8 mouse cellular contexts compared by ENCODE assay signal in the genomic region with DNA sequence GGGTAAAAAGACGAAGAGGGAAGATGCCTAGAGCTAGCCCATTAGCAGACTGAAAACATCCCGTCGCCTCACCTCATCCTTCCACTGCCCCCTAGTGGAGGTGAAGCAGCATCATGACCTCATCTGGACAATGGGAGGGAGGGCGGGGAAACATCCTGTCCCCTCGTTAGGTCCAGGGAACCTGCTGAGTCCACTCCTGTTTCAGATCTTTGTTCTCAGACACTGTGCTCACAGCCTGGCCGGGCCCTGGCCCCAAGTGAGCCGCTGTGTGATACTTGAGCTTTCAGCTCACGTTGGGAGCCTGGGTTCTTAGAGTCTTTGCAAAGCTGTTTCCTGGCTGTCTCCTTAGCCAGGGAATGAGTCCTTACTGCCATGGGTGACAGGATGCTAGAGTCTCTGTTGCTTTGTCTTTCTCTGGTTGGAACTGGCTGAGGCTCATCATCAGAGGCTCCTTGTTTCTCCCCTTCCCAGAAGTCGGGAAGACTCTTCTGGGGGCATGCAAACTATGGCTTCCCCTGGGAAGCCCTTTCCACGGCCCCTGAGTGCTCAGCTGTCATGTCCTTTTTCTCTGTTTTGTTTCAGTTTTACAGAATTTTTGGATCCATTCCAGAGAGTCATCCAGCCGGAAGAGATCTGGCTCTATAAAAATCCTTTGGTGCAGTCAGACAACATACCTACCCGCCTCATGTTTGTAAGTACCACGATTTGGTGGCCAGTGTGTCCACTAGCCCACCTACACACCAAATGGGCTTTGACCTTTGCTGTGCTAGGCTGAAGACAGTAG. TPM values are rescaled to one million over a fixed set of nuclear protein-coding genes. Genes with fewer than 3 reads are reported as not detected.
DNase-seq lines count a peak whose midpoint lies in the region; ATAC-seq and TF ChIP-seq lines count a peak whose summit lies in the region.

No protein-coding gene starts in this region.

- 13% methylated on average over 13 of the region's 13 CpGs for WGBS in heart, adult 2 months
- WGBS in embryonic facial prominence, embryonic 10.5 days: 32% methylated on average over 13 of the region's 13 CpGs
- 23% methylated on average over 12 of the region's 13 CpGs for WGBS in neural tube, embryonic 14.5 days

- H3K36me3 ChIP-seq in heart, adult 2 months (ENCODE audit: control insufficient read depth, insufficient read depth, low read length): no peaks in the 10 kb centered on the region
- H3K36me3 ChIP-seq in embryonic facial prominence, embryonic 10.5 days (replicated peaks): no peaks in the 10 kb centered on the region
- H3K36me3 ChIP-seq in neural tube, embryonic 14.5 days (ENCODE audit: control insufficient read depth, insufficient read depth, low read length): no peaks in the 10 kb centered on the region

- TF ChIP-seq CTCF in heart, adult 2 months (IDR thresholded peaks at IDR 0.05): peak; percentile 63

- no peak for TF ChIP-seq EP300 in heart, adult 2 months (IDR thresholded peaks at IDR 0.05; ENCODE audit: insufficient read depth, low read depth, low read length)

- intact Hi-C loops in heart, adult 2 months (cut with DNase I): no loop called here

- H3K27me3 ChIP-seq in heart, adult 2 months (ENCODE audit: control insufficient read depth, insufficient read depth, low read length): no peaks in the 10 kb centered on the region; the same call in 1 of the 2 replicates
- no peaks in the 10 kb centered on the region for H3K27me3 ChIP-seq in embryonic facial prominence, embryonic 10.5 days (replicated peaks; ENCODE audit: low read depth, poor library complexity, severe bottlenecking)
- no peaks in the 10 kb centered on the region for H3K27me3 ChIP-seq in neural tube, embryonic 14.5 days (ENCODE audit: control insufficient read depth, insufficient read depth, low read length)

- ATAC-seq in neural tube, embryonic 14.5 days (ENCODE audit: low read depth): peak; percentile 24; the same call in 1 of the 2 replicates

- no peak overlapping the region for H3K27ac ChIP-seq in heart, adult 2 months
- no peak overlapping the region; the same call in 1 of the 2 replicates for H3K27ac ChIP-seq in embryonic facial prominence, embryonic 10.5 days (replicated peaks)
- H3K27ac ChIP-seq in neural tube, embryonic 14.5 days (ENCODE audit: low read depth, low read length): 0 out of 2 replicates have a peak overlapping the region, but pooled peaks have one; percentile 10

- no peak for DNase-seq in heart, adult 2 months
- DNase-seq in heart, adult 11 months: no peak
- DNase-seq in NIH3T3 (ENCODE audit: low read depth): peak; percentile 27
- DNase-seq in embryonic facial prominence, embryonic 10.5 days (ENCODE audit: low spot score): peak; percentile 62
- DNase-seq in hindlimb bud, embryonic 11.5 days (ENCODE audit: extremely low spot score, low read depth, low spot score): peak; percentile 24
- DNase-seq in spleen, postnatal 14 days (ENCODE audit: low spot score in 2 of 2): no peak
- no peak for DNase-seq in thymus, adult 18-20 months

- no peak for TF ChIP-seq POLR2A in heart, adult 2 months (IDR thresholded peaks at IDR 0.05; ENCODE audit: insufficient read depth, low read depth, low read length)

- no peak overlapping the region for H3K9ac ChIP-seq in heart, adult 2 months (ENCODE audit: low read depth, low read length)
- H3K9ac ChIP-seq in neural tube, embryonic 14.5 days (replicated peaks; ENCODE audit: low read depth, low read length): no peak overlapping the region

- no peak overlapping the region for H3K4me2 ChIP-seq in neural tube, embryonic 14.5 days (ENCODE audit: low read depth, low read length)

- no peak overlapping the region for H3K4me3 ChIP-seq in heart, adult 2 months
- H3K4me3 ChIP-seq in embryonic facial prominence, embryonic 10.5 days: 0 out of 2 replicates have a peak overlapping the region, but pooled peaks have one; percentile 11
- no peak overlapping the region for H3K4me3 ChIP-seq in neural tube, embryonic 14.5 days (ENCODE audit: low read depth, low read length)

- no peaks in the 10 kb centered on the region for H3K9me3 ChIP-seq in embryonic facial prominence, embryonic 10.5 days
- H3K9me3 ChIP-seq in neural tube, embryonic 14.5 days (ENCODE audit: control insufficient read depth, low read length): no peaks in the 10 kb centered on the region

- no peaks in the 10 kb centered on the region; the same call in 1 of the 2 replicates for H3K4me1 ChIP-seq in heart, adult 2 months (ENCODE audit: control insufficient read depth, insufficient read depth, low read length)
- peaks cover 3% of the 10 kb centered on the region; the same call in 1 of the 2 replicates for H3K4me1 ChIP-seq in embryonic facial prominence, embryonic 10.5 days
- no peaks in the 10 kb centered on the region for H3K4me1 ChIP-seq in neural tube, embryonic 14.5 days (ENCODE audit: control insufficient read depth, insufficient read depth, low read length)

- H3K79me2 ChIP-seq in heart, adult 2 months (replicated peaks; ENCODE audit: control insufficient read depth, insufficient read depth, low read length): no peaks in the 10 kb centered on the region

RNA-seq across cellular contexts. Expression of a gene that starts 50.4 kb away (rescaled TPM):
- not detected for total RNA-seq in heart, adult 2 months (2021)
- polyA plus RNA-seq in heart, adult 2 months (2012; rRNA removed): 0.15 TPM in 1 of 2 replicates, not detected in the other
- polyA plus RNA-seq in embryonic facial prominence, embryonic 10.5 days (2016; fragmentation: Nextera tagmentation; extraction: Ambion mirVana): 0.22 and 0.73 TPM in 2 replicates
- polyA plus RNA-seq in neural tube, embryonic 14.5 days (2014; fragmentation: Nextera tagmentation; extraction: Ambion mirVana): 5.3 and 11.2 TPM in 2 replicates

Comparison
In these comparisons a context has a peak if more than half of its experiments do, and no peak if none do; other contexts are left out.
1. DNase-seq: peak in NIH3T3 (single experiment), embryonic facial prominence, embryonic 10.5 days (single experiment) and hindlimb bud, embryonic 11.5 days (single experiment); none in heart, adult 2 months (0 of 2), heart, adult 11 months (single experiment), spleen, postnatal 14 days (0 of 2) and thymus, adult 18-20 months (0 of 2).